Mouse (Mus musculus): ENCODE measurements at regions not wholly inside any gene's neighbourhood (a gene's known extent, or its start where the extent isn't known, plus 50 kb on each side); places are given as distances from the start of the nearest gene placed in this dataset.

DNA sequence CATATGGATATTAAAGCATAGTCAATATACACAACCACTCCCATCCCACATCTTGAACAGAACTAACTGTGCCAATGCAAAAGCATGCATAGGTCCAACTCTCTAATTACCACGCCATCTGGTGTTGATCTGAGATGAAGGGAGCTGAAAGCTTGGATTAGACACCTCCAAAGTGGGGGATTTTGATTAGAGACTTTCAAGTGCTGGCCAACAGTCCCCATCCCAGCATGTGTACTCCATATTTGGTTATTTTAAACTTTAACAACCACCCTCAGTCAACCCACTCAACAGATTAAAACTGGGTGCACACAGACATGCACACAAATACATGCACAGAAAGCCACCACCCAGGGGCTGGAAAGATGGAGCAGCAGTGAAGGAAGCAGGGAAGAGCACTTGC, 366.9 kb upstream of the Intu start:
- no peak overlapping the region for H3K4me3 ChIP-seq (replicated peaks in 1 of 3; ENCODE audit: low read depth in 2 of 3, low read length in 2 of 3, poor library complexity in 1 of 3)
- 0 out of 4 replicates have a peak, but pooled peaks cover 0 to under 1% of the 10 kb centered on the region in 2 experiments for H3K4me1 ChIP-seq (ENCODE audit: control insufficient read depth in 1 of 2, insufficient read depth in 2 of 2)
- H3K4me2 ChIP-seq (ENCODE audit: insufficient read depth, low read depth, poor library complexity, severe bottlenecking) = no peak overlapping the region
- H3K36me3 ChIP-seq (replicated peaks in 1 of 2; ENCODE audit: control insufficient read depth in 1 of 2, insufficient read depth in 1 of 2, low read length in 1 of 2) = no peaks in the 10 kb centered on the region
- no peaks in the 10 kb centered on the region for H3K27me3 ChIP-seq (replicated peaks)
- no peaks in the 10 kb centered on the region for H3K79me2 ChIP-seq (replicated peaks; ENCODE audit: control insufficient read depth, extremely low read depth, insufficient read depth, poor library complexity, severe bottlenecking)
- no peak overlapping the region for H3K27ac ChIP-seq (ENCODE audit: insufficient read depth, low read depth)
- no peak for DNase-seq (ENCODE audit: extremely low read depth)
- no peaks in the 10 kb centered on the region for H3K9me3 ChIP-seq (replicated peaks; ENCODE audit: low read length)
- in situ Hi-C loops (cut with MboI; ENCODE audit: low pct_ligation_motif_present, low pct_unique_long_range_greater_than_20kb, low sequenced_read_pairs) = no loop called here
- no peak overlapping the region for H3K9ac ChIP-seq (ENCODE audit: insufficient read depth, low read depth)
- TF ChIP-seq CTCF (conservative IDR thresholded peaks at IDR 0.05 in 1 of 2, IDR thresholded peaks at IDR 0.05 in 1 of 2; ENCODE audit: low read depth in 2 of 2, low read length in 2 of 2) = peak in 1 of 2 experiments; percentile 16; a peak in 1 of 4 replicates
- no peak for TF ChIP-seq USF2 (conservative IDR thresholded peaks at IDR 0.05; ENCODE audit: low read depth, low read length)
- no peak for TF ChIP-seq TBP (conservative IDR thresholded peaks at IDR 0.05; ENCODE audit: low read depth, low read length)
- no peak for TF ChIP-seq PAX5 (IDR thresholded peaks at IDR 0.05; ENCODE audit: low read length)
- TF ChIP-seq RAD21 (IDR thresholded peaks at IDR 0.05; ENCODE audit: low read depth, low read length) = peak; percentile 9
- TF ChIP-seq SIN3A (IDR thresholded peaks at IDR 0.05; ENCODE audit: low read length) = no peak
- TF ChIP-seq ZNF384 (IDR thresholded peaks at IDR 0.05; ENCODE audit: low read depth, low read length) = no peak
- TF ChIP-seq SMC3 (IDR thresholded peaks at IDR 0.05; ENCODE audit: low read depth, low read length) = peak; percentile 26; the same call in 1 of the 2 replicates
- TF ChIP-seq HCFC1 (IDR thresholded peaks at IDR 0.05; ENCODE audit: low read depth, low read length) = no peak
- no peak for TF ChIP-seq ETS1 (conservative IDR thresholded peaks at IDR 0.05; ENCODE audit: low read depth, low read length)
- TF ChIP-seq POLR2AphosphoS2 (IDR thresholded peaks at IDR 0.05; ENCODE audit: low read depth, low read length) = no peak
- no peak for TF ChIP-seq RCOR1 (conservative IDR thresholded peaks at IDR 0.05; ENCODE audit: low read depth, low read length)
- TF ChIP-seq POLR2A (IDR thresholded peaks at IDR 0.05; ENCODE audit: low read depth, low read length) = no peak
- dilution Hi-C loops (cut with MboI; ENCODE audit: extremely low pct_ligation_motif_present, extremely low pct_unique_long_range_greater_than_20kb, low sequenced_read_pairs) = no loop called here

DNA sequence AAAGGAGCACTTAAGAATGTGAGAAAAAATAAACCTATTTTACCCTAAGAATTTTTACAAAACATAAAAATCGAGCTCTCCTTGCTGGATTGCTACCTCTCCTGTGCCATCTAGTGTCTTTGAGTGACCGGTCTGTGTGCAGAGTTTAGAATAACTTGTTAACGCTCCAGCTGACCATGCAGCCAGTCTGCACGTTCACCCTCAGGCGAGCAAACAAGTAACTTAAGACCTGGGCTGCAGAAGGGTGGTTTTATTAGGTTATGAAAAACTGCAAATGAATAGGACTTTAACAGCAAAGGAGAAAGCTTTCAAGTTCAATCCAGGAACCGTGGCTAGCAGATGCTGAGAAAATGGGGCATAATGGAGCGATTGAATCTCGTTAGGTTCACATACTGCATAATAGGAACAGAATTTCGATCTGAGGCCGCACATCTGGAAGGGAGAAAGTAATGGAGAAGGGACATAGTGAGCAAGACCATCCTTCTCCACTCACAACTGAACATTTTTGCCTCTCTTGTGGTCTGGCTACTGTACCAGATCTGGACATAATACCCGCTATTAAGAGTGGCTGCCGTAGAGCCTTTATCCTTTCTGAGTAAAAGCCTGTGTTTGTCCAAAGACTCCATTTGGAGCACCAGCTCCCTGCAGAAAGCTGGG, 363.0 kb upstream of the Intu start:
- TF ChIP-seq CTCF (conservative IDR thresholded peaks at IDR 0.05 in 1 of 2, IDR thresholded peaks at IDR 0.05 in 1 of 2; ENCODE audit: low read depth in 2 of 2, low read length in 2 of 2) (peak in 1 of 2 experiments; percentile 15; a peak in 2 of 4 replicates), MAX (IDR thresholded peaks at IDR 0.05; ENCODE audit: low read length) (no peak), RAD21 (IDR thresholded peaks at IDR 0.05; ENCODE audit: low read depth, low read length) (peak; percentile 11), ELF1 (IDR thresholded peaks at IDR 0.05; ENCODE audit: low read depth, low read length) (no peak), CHD2 (IDR thresholded peaks at IDR 0.05; ENCODE audit: low read length) (no peak), E2F4 (IDR thresholded peaks at IDR 0.05; ENCODE audit: insufficient replicate concordance, low read depth, low read length) (no peak), MXI1 (IDR thresholded peaks at IDR 0.05; ENCODE audit: low read depth, low read length) (no peak), TCF12 (IDR thresholded peaks at IDR 0.05; ENCODE audit: low read depth, low read length) (no peak), MAFK (IDR thresholded peaks at IDR 0.05; ENCODE audit: insufficient replicate concordance, low read length) (no peak), MEF2A (IDR thresholded peaks at IDR 0.05; ENCODE audit: borderline replicate concordance, low read depth, low read length) (no peak), NELFE (IDR thresholded peaks at IDR 0.05; ENCODE audit: low read depth, low read length) (no peak), HCFC1 (IDR thresholded peaks at IDR 0.05; ENCODE audit: low read depth, low read length) (no peak), ZC3H11A (IDR thresholded peaks at IDR 0.05; ENCODE audit: low read depth, low read length) (no peak)
- H3K4me2 ChIP-seq (ENCODE audit: insufficient read depth, low read depth, poor library complexity, severe bottlenecking) = no peak overlapping the region
- in situ Hi-C loops (cut with MboI; ENCODE audit: low pct_ligation_motif_present, low pct_unique_long_range_greater_than_20kb, low sequenced_read_pairs) (no loop called here), dilution Hi-C loops (cut with MboI; ENCODE audit: extremely low pct_ligation_motif_present, extremely low pct_unique_long_range_greater_than_20kb, low sequenced_read_pairs) (no loop called here)
- H3K27ac ChIP-seq (ENCODE audit: insufficient read depth, low read depth) = no peak overlapping the region
- no peaks in the 10 kb centered on the region for H3K27me3 ChIP-seq (replicated peaks)
- H3K4me1 ChIP-seq (ENCODE audit: control insufficient read depth in 1 of 2, insufficient read depth in 2 of 2) = 0 out of 4 replicates have a peak, but pooled peaks cover 3 to 4% of the 10 kb centered on the region in 2 experiments
- no peak overlapping the region for H3K9ac ChIP-seq (ENCODE audit: insufficient read depth, low read depth)
- no peak for DNase-seq (ENCODE audit: extremely low read depth)
- no peaks in the 10 kb centered on the region for H3K9me3 ChIP-seq (replicated peaks; ENCODE audit: low read length)
- H3K4me3 ChIP-seq (replicated peaks in 1 of 3; ENCODE audit: low read depth in 2 of 3, low read length in 2 of 3, poor library complexity in 1 of 3) = no peak overlapping the region
- no peaks in the 10 kb centered on the region for H3K79me2 ChIP-seq (replicated peaks; ENCODE audit: control insufficient read depth, extremely low read depth, insufficient read depth, poor library complexity, severe bottlenecking)
- no peaks in the 10 kb centered on the region for H3K36me3 ChIP-seq (replicated peaks in 1 of 2; ENCODE audit: control insufficient read depth in 1 of 2, insufficient read depth in 1 of 2, low read length in 1 of 2)
